Mouse (Mus musculus) lung, postnatal 4 days (tissue): ENCODE data around the gene Anpep.
"Not testable (repeated sequence)": the region's sequence is repeated elsewhere in the genome, so short reads cannot be mapped to it uniquely, and the experiment has no call there.

Experiments
- DNase-seq, 2 experiments: peaks; one replicate each; pipeline ENCODE4 v3.0.0; 2021

The Anpep gene

GRCm38 (mm10) chr7:79810611-79811506 lies 50.0 kb downstream of the Anpep start, which contains the start of gene Mesp2:
TSS of gene Mesp2 (plus strand) at chr7:79810727.
- DNase-seq: peak; percentile 85 to 89

- DNase-seq: peak in 1 of 2 experiments; percentile 19
These were observed 52.3 kb downstream of the Anpep start for GRCm38 (mm10) chr7:79808561-79808960.

- DNase-seq: peak; percentile 43 to 47
These were observed 57.0 kb downstream of the Anpep start for GRCm38 (mm10) chr7:79803887-79804286.

- no peak for DNase-seq
These were observed 58.8 kb downstream of the Anpep start for GRCm38 (mm10) chr7:79802037-79802436.

GRCm38 (mm10) chr7:79801391-79801790 lies 59.5 kb downstream of the Anpep start:
- DNase-seq: peak; percentile 35 to 71

- no peak for DNase-seq
These were observed 60.5 kb downstream of the Anpep start for GRCm38 (mm10) chr7:79800336-79800735.

GRCm38 (mm10) chr7:79799506-79799905 lies 61.4 kb downstream of the Anpep start:
- no peak for DNase-seq

GRCm38 (mm10) chr7:79799048-79799447 lies 61.8 kb downstream of the Anpep start:
- DNase-seq: peak; percentile 77 to 87

GRCm38 (mm10) chr7:79798606-79799005 lies 62.3 kb downstream of the Anpep start:
- no peak for DNase-seq

- DNase-seq: no peak
These were observed 67.2 kb downstream of the Anpep start, which contains the start of gene Mesp1 for GRCm38 (mm10) chr7:79793688-79794087. TSS of gene Mesp1 (minus strand) at chr7:79793788.

GRCm38 (mm10) chr7:79792635-79793421 lies 68.0 kb downstream of the Anpep start:
- DNase-seq: peak; percentile 46 to 47

GRCm38 (mm10) chr7:79789812-79790211 lies 71.0 kb downstream of the Anpep start:
- DNase-seq: not testable (repeated sequence)

- DNase-seq: peak; percentile 37 to 78
These were observed 74.6 kb downstream of the Anpep start for GRCm38 (mm10) chr7:79786295-79786694.

GRCm38 (mm10) chr7:79782516-79782855 lies 78.4 kb downstream of the Anpep start:
- peak in 1 of 2 experiments; percentile 0 for DNase-seq

- DNase-seq: peak in 1 of 2 experiments; percentile 17
These were observed 78.9 kb downstream of the Anpep start for GRCm38 (mm10) chr7:79781826-79782515.

GRCm38 (mm10) chr7:79780647-79781626 lies 79.9 kb downstream of the Anpep start:
- peak; percentile 63 to 84 for DNase-seq
